Mouse (Mus musculus): ENCODE results near the gene Zfp574. TPM values are rescaled to one million over a fixed set of nuclear protein-coding genes. Genes with fewer than 3 reads are reported as not detected.

Gene Zfp574
- polyA plus RNA-seq, 1 experiment from 2014 or later: 31.6 TPM

- Histone ChIP-seq H3K4me3 (replicated peaks) (peak overlapping the region; percentile 43), H3K9me3 (replicated peaks) (no peaks in the 10 kb centered on the region), H3K27ac (replicated peaks) (peak overlapping the region; percentile 93), H3K27me3 (replicated peaks) (no peaks in the 10 kb centered on the region), H3K4me2 (peak overlapping the region; percentile 65), H3K36me3 (peaks cover 17% of the 10 kb centered on the region), H3K9ac (replicated peaks) (peak overlapping the region; percentile 56), H3K4me1 (peaks cover 48% of the 10 kb centered on the region)
- ATAC-seq (ENCODE audit: low FRiP score): no peak
- WGBS: 19% methylated on average over 7 of the region's 7 CpGs
Measured at GRCm38 (mm10) chr7:25076296-25076662, 3.9 kb downstream of the Zfp574 start.

GRCm38 (mm10) chr7:25076663-25077413 is 4.5 kb downstream of the Zfp574 start:
- Histone ChIP-seq H3K27me3 (replicated peaks) (no peaks in the 10 kb centered on the region), H3K4me2 (peak overlapping the region; percentile 72), H3K4me1 (peaks cover 42% of the 10 kb centered on the region), H3K9ac (replicated peaks) (peak overlapping the region; percentile 72), H3K36me3 (peaks cover 23% of the 10 kb centered on the region), H3K9me3 (replicated peaks) (no peaks in the 10 kb centered on the region), H3K4me3 (replicated peaks) (peak overlapping the region; percentile 55), H3K27ac (replicated peaks) (peak overlapping the region; percentile 93)
- under 1% methylated on average over 56 of the region's 56 CpGs for WGBS
- ATAC-seq (ENCODE audit: low FRiP score): peak; percentile 96

- peaks cover 41% of the 10 kb centered on the region for H3K4me1 ChIP-seq
- H3K4me3 ChIP-seq (replicated peaks): peak overlapping the region; percentile 55
- peak overlapping the region; percentile 88 for H3K27ac ChIP-seq (replicated peaks)
- no peaks in the 10 kb centered on the region for H3K9me3 ChIP-seq (replicated peaks)
- no peaks in the 10 kb centered on the region for H3K27me3 ChIP-seq (replicated peaks)
- peak overlapping the region; percentile 72 for H3K9ac ChIP-seq (replicated peaks)
- peaks cover 28% of the 10 kb centered on the region for H3K36me3 ChIP-seq
- H3K4me2 ChIP-seq: peak overlapping the region; percentile 72
- under 1% methylated on average over 33 of the region's 33 CpGs for WGBS
- peak; percentile 27; the same call in 1 of the 2 replicates for ATAC-seq (ENCODE audit: low FRiP score)
Measured at GRCm38 (mm10) chr7:25077414-25077755, 5.0 kb downstream of the Zfp574 start.

DNA sequence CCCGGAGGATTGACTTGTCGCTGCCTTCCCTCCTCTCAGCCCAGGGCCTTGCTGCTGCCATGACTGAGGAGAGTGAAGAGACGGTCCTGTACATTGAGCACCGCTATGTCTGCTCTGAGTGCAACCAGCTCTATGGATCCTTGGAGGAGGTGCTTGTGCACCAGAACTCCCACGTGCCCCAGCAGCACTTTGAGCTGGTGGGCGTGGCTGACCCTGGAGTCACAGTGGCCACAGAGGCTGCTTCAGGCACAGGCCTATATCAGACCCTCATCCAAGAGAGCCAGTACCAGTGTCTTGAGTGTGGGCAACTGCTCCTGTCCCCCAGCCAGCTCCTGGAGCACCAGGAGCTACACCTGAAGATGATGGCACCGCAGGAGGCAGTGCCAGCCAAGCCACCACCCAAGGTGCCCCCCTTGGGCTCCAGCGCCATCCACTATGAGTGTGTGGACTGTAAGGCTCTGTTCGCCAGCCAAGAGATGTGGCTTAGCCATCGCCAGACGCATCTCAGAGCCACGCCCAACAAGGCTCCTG is 7.2 kb downstream of the Zfp574 start:
- H3K4me2 ChIP-seq: no peak overlapping the region; the same call in 1 of the 2 replicates
- 78% methylated on average over 12 of the region's 12 CpGs for WGBS
- ATAC-seq (ENCODE audit: low FRiP score): no peak
- H3K4me3 ChIP-seq (replicated peaks): no peak overlapping the region
- no peaks in the 10 kb centered on the region for H3K27me3 ChIP-seq (replicated peaks)
- H3K27ac ChIP-seq (replicated peaks): no peak overlapping the region
- no peaks in the 10 kb centered on the region for H3K9me3 ChIP-seq (replicated peaks)
- peaks cover 29% of the 10 kb centered on the region for H3K4me1 ChIP-seq
- H3K36me3 ChIP-seq: peaks cover 49% of the 10 kb centered on the region
- no peak overlapping the region for H3K9ac ChIP-seq (replicated peaks)

GRCm38 (mm10) chr7:25080431-25080830 is 8.1 kb downstream of the Zfp574 start:
- H3K36me3 ChIP-seq: peaks cover 56% of the 10 kb centered on the region
- no peak overlapping the region for H3K4me2 ChIP-seq
- 94% methylated on average over 13 of the region's 13 CpGs for WGBS
- no peaks in the 10 kb centered on the region for H3K9me3 ChIP-seq (replicated peaks)
- H3K4me1 ChIP-seq: peaks cover 29% of the 10 kb centered on the region
- H3K4me3 ChIP-seq (replicated peaks): no peak overlapping the region
- H3K9ac ChIP-seq (replicated peaks): no peak overlapping the region
- H3K27me3 ChIP-seq (replicated peaks): no peaks in the 10 kb centered on the region
- no peak for ATAC-seq (ENCODE audit: low FRiP score)
- H3K27ac ChIP-seq (replicated peaks): no peak overlapping the region

GRCm38 (mm10) chr7:25082510-25082909 is 10.1 kb downstream of the Zfp574 start:
- peaks cover 56% of the 10 kb centered on the region for H3K36me3 ChIP-seq
- 77% methylated on average over 4 of the region's 4 CpGs for WGBS
- H3K9ac ChIP-seq (replicated peaks): no peak overlapping the region
- peaks cover 21% of the 10 kb centered on the region for H3K4me1 ChIP-seq
- H3K9me3 ChIP-seq (replicated peaks): no peaks in the 10 kb centered on the region
- no peak for ATAC-seq (ENCODE audit: low FRiP score)
- no peak overlapping the region for H3K4me2 ChIP-seq
- H3K27me3 ChIP-seq (replicated peaks): no peaks in the 10 kb centered on the region
- no peak overlapping the region for H3K4me3 ChIP-seq (replicated peaks)
- H3K27ac ChIP-seq (replicated peaks): no peak overlapping the region

- WGBS: 91% methylated on average over 5 of the region's 5 CpGs
- Histone ChIP-seq H3K4me1 (peaks cover 6% of the 10 kb centered on the region), H3K27ac (replicated peaks) (no peak overlapping the region)
Measured at GRCm38 (mm10) chr7:25084621-25085020, 12.3 kb downstream of the Zfp574 start.

GRCm38 (mm10) chr7:25086656-25087055 is 14.3 kb downstream of the Zfp574 start:
- Histone ChIP-seq H3K4me1 (0 out of 2 replicates have a peak, but pooled peaks cover 5% of the 10 kb centered on the region), H3K27ac (replicated peaks) (no peak overlapping the region), H3K9ac (replicated peaks) (no peak overlapping the region), H3K4me3 (replicated peaks) (no peak overlapping the region), H3K36me3 (peaks cover 40% of the 10 kb centered on the region), H3K4me2 (no peak overlapping the region), H3K27me3 (replicated peaks) (no peaks in the 10 kb centered on the region), H3K9me3 (replicated peaks) (no peaks in the 10 kb centered on the region)
- ATAC-seq (ENCODE audit: low FRiP score): no peak
- 57% methylated on average over 3 of the region's 3 CpGs for WGBS

More at GRCm38 (mm10) chr7:25084621-25085020, 12.3 kb downstream of the Zfp574 start:
- Histone ChIP-seq H3K36me3 (peaks cover 55% of the 10 kb centered on the region), H3K27me3 (replicated peaks) (no peaks in the 10 kb centered on the region), H3K9me3 (replicated peaks) (no peaks in the 10 kb centered on the region), H3K4me2 (no peak overlapping the region), H3K9ac (replicated peaks) (no peak overlapping the region), H3K4me3 (replicated peaks) (no peak overlapping the region)
- ATAC-seq (ENCODE audit: low FRiP score): no peak

GRCm38 (mm10) chr7:25087256-25087912 is 15.0 kb downstream of the Zfp574 start:
- H3K4me3 ChIP-seq (replicated peaks): no peak overlapping the region
- no peak overlapping the region for H3K27ac ChIP-seq (replicated peaks)
- no peaks in the 10 kb centered on the region for H3K27me3 ChIP-seq (replicated peaks)
- WGBS: 68% methylated on average over 10 of the region's 10 CpGs
- H3K4me2 ChIP-seq: no peak overlapping the region
- H3K9me3 ChIP-seq (replicated peaks): no peaks in the 10 kb centered on the region
- 0 out of 2 replicates have a peak, but pooled peaks cover 5% of the 10 kb centered on the region for H3K4me1 ChIP-seq
- 0 out of 2 replicates have a peak, but pooled peaks have one; percentile 16 for ATAC-seq (ENCODE audit: low FRiP score)
- H3K36me3 ChIP-seq: peaks cover 37% of the 10 kb centered on the region
- H3K9ac ChIP-seq (replicated peaks): no peak overlapping the region

DNA sequence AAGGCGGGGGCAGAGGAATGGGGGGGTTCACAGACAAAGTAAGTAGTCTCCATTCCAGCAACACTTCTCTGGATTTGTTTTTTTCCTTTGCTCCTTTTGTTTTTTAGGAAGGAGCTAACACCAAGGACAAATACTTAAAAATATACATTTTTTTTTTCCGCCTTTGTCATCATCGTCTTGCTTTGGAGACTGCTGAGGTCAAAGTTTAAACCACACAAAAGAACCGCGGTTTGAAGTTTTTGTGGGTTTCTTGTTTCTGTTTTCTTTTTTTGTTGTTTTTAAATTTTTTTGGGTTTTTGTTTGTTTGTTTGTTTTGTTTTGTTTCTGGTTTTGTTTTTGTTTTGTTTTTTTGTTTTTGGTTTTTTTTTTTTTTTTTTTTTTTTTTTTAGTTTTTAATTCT is 15.6 kb downstream of the Zfp574 start:
- H3K9ac ChIP-seq (replicated peaks): no peak overlapping the region
- H3K4me3 ChIP-seq (replicated peaks): no peak overlapping the region
- 0 out of 2 replicates have a peak, but pooled peaks cover 5% of the 10 kb centered on the region for H3K4me1 ChIP-seq
- H3K27me3 ChIP-seq (replicated peaks): no peaks in the 10 kb centered on the region
- H3K27ac ChIP-seq (replicated peaks): no peak overlapping the region
- ATAC-seq (ENCODE audit: low FRiP score): no peak
- no peaks in the 10 kb centered on the region for H3K9me3 ChIP-seq (replicated peaks)
- no peak overlapping the region for H3K4me2 ChIP-seq
- WGBS: 59% methylated on average over 5 of the region's 5 CpGs
- H3K36me3 ChIP-seq: peaks cover 35% of the 10 kb centered on the region

DNA sequence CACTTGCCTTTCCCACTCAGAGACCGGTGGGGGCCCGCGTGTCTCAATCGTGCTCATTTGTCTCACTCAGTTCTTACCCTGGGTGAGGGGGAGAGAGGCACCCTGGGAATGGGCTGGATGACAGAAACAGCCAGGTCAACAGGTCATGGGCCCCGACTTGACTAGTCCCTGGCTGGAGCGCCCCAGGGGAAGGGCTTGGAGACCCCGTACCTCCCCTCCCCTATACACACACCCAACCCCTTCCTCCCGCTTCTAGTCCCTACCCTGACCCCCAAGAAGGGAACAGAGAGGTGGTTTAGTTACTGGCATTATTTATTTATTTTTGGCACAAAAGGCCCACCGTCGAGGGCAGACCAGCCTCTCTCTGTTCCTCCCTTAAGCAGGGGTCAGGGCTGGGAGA is 16.2 kb downstream of the Zfp574 start:
- Histone ChIP-seq H3K4me3 (replicated peaks) (no peak overlapping the region), H3K27me3 (replicated peaks) (no peaks in the 10 kb centered on the region), H3K9me3 (replicated peaks) (no peaks in the 10 kb centered on the region), H3K4me2 (no peak overlapping the region), H3K36me3 (peaks cover 30% of the 10 kb centered on the region), H3K9ac (replicated peaks) (no peak overlapping the region), H3K27ac (replicated peaks) (no peak overlapping the region), H3K4me1 (0 out of 2 replicates have a peak, but pooled peaks cover 5% of the 10 kb centered on the region)
- no peak for ATAC-seq (ENCODE audit: low FRiP score)
- WGBS: 6% methylated on average over 10 of the region's 10 CpGs

GRCm38 (mm10) chr7:25088968-25089367 is 16.6 kb downstream of the Zfp574 start:
- peaks cover 26% of the 10 kb centered on the region for H3K36me3 ChIP-seq
- H3K27ac ChIP-seq (replicated peaks): no peak overlapping the region
- H3K4me3 ChIP-seq (replicated peaks): no peak overlapping the region
- H3K4me2 ChIP-seq: no peak overlapping the region
- H3K9ac ChIP-seq (replicated peaks): no peak overlapping the region
- 46% methylated on average over 11 of the region's 11 CpGs for WGBS
- no peaks in the 10 kb centered on the region for H3K9me3 ChIP-seq (replicated peaks)
- ATAC-seq (ENCODE audit: low FRiP score): no peak
- no peaks in the 10 kb centered on the region for H3K27me3 ChIP-seq (replicated peaks)
- H3K4me1 ChIP-seq: 0 out of 2 replicates have a peak, but pooled peaks cover 5% of the 10 kb centered on the region

Data from neural tube, embryonic 15.5 days (tissue).